Mouse (Mus musculus) naive thymus-derived CD4-positive, alpha-beta T cell, adult 5 months (primary cell): ENCODE results near the gene Gbx2. TPM values are rescaled to one million over a fixed set of nuclear protein-coding genes. Genes with fewer than 3 reads are reported as not detected.

Source experiments
- polyA plus RNA-seq: library from polyadenylated mRNA; unstranded; fragments of 100-300 nt; shearing (Covaris generic); gene quantifications from one replicate; pipeline ENCODE4 v1.2.1, GENCODE M21; 2017

Gbx2 gene
- not detected for polyA plus RNA-seq

GRCm38 (mm10) chr1:89931120-89931519 is at the start of gene Gbx2:
Gbx2 (minus strand) TSS chr1:89931179.

Other genes starting within 250 kb of the Gbx2 start
- not detected for gene Asb18, start 83.5 kb upstream of the Gbx2 start, polyA plus RNA-seq
- not detected for gene Iqca, start 222.2 kb upstream of the Gbx2 start, polyA plus RNA-seq